Mouse (Mus musculus) monocyte, adult 2 months (primary cell): ENCODE data around the gene Fgd2.

Source experiments
- DNase-seq, 2 experiments: peaks; one replicate each; pipeline ENCODE4 v3.0.0; 2022; ENCODE audit warnings: low spot score in 2 of 2, low read depth in 1 of 2

Fgd2 gene

GRCm38 (mm10) chr17:29396821-29397242 is 36.1 kb downstream of the Fgd2 start:
- peak; percentile 48 to 75 for DNase-seq

DNA sequence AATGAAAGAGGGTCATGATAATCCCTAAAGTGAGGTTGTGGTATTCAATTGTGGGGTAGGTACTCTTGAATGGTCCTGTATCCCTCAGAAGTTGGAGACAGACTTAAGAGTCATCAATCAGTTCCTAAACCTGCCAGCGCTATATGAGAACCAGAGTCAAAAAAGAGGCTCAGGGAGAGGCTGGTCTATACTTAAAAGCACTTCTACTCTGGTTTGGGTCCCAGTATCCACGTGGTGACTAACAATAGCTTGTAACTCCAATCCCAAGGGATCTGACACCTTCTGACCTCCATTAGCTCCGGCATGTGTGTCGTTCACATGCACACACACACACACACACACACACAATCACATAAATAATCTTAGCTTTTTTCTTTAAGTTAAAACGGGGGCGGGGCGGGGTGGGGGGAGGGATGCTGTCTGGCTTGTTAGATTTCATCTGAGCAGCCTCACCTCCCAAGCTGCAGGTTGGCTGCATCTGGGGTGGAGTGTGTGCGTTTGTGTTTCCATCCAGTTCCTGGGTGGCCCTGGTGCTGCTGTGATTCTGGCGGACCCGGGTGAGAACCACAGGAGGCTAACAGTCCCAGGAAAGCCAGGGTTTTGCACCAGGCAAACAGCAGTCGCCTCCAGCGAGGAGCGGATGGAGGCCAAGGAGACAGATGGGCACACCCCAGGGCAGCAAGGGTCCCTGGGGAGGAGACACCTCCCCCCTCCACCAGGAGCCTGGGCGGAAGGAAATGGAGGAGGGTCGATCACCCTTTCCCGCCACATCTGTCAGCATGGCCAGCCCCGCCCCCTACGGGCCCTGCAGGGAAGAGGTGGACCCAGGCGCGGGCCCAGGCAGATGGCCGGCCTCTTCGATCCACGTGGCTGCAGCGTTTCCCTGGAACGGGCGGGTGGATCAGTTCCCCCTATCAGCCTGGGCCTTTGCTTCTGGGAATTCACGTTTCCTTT is 37.0 kb downstream of the Fgd2 start:
- DNase-seq: peak; percentile 57 to 71

GRCm38 (mm10) chr17:29398434-29399026 is 37.8 kb downstream of the Fgd2 start:
- DNase-seq: no peak

GRCm38 (mm10) chr17:29399241-29399910 is 38.7 kb downstream of the Fgd2 start:
- no peak for DNase-seq

- DNase-seq: no peak
Measured at GRCm38 (mm10) chr17:29400044-29400443, 39.3 kb downstream of the Fgd2 start.

- DNase-seq: no peak
Measured at GRCm38 (mm10) chr17:29401741-29402268, 41.1 kb downstream of the Fgd2 start.

GRCm38 (mm10) chr17:29403179-29403578 is 42.5 kb downstream of the Fgd2 start:
- no peak for DNase-seq

GRCm38 (mm10) chr17:29405501-29405900 is 44.8 kb downstream of the Fgd2 start:
- no peak for DNase-seq

GRCm38 (mm10) chr17:29406077-29406476 is 45.4 kb downstream of the Fgd2 start:
- DNase-seq: no peak

DNA sequence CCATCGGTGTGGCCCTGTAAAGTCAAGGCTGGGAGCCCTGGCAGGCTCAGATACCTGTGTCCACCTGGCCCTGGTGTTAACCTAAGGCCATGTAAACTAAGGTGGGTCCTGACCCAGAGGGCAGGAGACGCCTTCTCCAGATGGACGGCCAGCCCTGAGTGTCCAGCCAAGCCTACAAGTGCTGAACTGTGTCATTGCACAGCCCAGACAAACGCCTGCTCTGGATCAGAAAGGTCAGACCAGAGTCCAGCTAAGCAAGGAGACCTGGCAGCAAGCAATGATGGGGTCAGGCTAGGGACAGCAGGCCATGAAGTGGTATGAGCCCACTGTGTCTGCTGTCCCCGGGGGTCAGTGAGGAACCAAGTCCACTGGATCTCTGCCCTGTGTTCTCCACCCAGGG is 46.7 kb downstream of the Fgd2 start:
- no peak for DNase-seq

DNA sequence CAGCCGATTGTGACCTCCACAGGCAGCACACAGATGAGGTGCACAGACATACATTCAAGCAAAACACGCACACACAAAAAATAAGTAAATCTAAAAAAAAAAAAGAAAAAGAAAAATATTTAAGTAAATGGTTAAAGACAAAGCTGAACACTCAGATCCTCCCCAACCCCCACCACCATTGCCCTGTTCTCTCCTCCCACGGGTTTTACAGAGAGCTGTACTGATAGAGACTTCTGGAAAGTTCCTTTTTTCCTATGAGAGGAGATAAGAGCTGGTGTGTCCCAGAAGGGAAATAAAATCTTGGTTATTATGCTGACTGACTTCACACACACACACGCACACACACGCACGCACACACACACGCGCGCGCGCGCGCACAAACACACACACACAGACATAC is 47.6 kb downstream of the Fgd2 start:
- DNase-seq: no peak

GRCm38 (mm10) chr17:29409800-29410343 is 49.2 kb downstream of the Fgd2 start:
- no peak for DNase-seq

GRCm38 (mm10) chr17:29411821-29412425 is 51.2 kb downstream of the Fgd2 start:
- no peak for DNase-seq

DNA sequence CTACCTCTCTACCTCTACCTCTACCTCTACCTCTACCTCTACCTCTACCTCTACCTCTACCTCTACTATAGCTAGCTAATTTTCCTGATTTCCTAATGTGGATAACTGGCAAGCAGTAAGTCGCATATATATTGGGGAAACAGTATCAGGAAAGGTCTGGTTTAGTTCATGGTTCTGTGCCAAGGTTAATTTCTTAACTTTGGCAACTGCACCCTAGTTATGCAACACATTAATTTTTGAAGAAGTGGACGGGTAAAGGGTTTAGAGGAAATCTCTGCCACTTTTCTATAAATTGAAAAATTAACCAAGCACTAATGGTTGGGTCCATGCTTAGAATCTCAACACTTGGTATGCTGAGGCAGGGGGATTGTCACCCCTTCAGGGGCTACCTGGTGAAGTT is 53.9 kb downstream of the Fgd2 start:
- DNase-seq: no peak

DNA sequence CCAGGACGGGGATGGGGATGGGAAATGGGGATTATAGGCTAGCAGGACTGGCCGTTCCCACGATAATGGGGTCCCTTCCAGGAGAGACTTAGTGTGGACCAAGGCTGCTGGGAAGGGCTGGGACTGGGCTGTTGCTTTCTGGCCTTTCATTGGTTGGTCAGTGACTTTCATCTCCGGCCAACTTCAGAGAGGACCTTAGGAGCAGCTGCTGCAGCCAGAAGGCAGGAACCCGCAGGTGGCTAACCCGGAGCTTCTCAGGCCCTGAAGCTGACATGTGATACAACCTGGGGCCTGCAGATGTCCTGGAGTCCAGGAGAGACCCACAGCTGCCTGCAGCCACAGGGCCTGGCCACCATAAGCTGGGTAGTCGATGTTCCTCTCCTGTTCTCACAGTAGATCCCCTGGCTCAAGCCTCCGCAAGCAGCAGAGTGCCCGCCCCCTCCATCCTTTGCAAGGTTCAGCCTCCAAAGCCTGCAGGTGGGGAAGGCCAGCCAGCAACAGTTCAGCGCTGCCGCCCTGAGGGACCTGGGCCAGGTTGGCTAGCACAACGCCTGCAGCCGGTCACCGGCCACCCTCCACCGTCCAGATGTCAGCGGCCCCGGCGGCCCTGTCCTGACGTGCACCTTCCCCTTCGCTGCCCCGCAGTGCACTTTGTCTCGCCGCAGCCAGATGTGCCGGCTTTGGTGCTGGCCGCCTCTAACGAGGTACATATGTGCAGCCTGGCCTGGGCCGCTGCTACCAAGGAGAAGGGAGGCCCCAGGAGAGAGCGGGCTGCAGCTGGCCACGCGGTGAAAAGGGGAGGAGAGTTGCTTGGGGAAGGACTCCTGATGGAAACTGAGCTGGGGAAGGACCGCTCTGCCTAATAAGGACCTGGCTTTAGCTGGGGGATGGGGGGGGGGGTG is 55.3 kb downstream of the Fgd2 start:
- DNase-seq: peak in 1 of 2 experiments; percentile 27

DNA sequence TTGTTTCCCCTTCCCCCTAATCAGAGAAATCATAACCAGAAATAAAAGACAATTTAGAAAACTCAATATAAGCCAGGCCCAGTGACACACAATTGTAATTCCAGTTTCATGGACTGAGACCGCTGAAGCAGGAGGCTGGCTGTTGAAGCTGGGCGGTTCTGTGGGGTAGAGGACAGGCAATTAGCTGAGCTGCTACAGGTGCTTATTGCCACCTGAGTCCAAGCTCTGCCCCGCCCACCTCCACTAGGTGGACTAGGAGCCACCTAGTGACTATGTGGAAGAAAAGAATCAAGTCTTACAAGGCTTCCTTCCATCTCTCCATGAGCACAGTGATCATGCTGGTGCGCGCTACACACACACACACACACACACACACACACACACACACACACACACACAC is 56.0 kb downstream of the Fgd2 start:
- DNase-seq: no peak

GRCm38 (mm10) chr17:29418758-29419380 is 58.2 kb downstream of the Fgd2 start:
- no peak for DNase-seq

DNA sequence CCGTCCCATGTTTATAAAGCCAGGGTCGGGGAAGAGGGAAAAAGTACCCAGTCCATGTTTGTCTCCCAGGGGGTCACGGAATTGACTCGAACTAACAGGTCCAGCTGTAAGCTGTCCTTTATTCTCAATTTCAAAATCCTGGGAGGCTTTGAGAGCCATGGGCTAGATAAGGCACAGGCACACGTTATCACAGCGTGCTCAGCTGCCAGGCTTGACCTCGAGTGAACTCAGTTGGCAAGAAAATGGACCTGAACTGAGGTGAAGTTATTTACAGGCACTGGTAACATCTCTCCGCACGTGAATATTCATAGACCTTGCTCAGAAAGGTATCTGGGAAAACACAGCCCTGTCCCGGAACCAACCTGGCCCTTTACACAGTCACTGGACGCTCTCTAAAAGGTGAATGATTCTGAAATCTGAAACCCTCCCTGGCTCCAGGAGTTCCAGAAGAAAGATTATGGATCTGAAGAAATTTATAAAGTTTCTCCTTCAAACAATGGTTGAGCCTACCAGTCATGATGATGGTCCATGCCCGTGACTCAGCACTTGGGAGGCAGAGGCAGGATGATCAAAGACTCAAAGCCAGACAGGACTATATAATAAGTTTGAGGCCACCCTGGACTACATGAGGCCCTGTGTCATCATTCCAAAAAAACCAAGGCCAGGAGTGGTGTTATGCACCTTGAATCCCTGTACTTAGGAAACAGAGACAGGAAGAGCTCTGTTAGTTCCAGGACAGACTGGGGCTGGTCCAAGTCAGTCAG is 59.4 kb downstream of the Fgd2 start:
- DNase-seq: no peak

DNA sequence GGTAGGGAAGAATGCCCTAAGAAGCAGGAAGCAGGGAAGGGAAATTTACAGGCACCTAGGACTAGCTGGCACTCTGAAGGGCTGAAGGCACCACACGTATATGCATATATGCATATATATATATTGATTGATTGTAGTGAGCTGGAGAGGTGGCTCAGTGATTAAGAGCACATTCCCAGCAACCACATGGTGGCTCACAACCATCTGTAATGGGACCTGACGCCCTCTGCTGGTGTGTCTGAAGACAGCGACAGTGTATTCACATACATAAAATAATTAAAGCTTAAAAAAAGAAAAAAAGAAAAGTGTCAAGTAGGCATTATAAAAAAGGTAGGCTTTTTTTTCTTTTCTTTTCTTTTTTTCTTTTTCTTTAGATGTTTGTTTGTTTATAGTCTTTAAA is 60.6 kb downstream of the Fgd2 start:
- DNase-seq: no peak
